Mouse (Mus musculus) spleen, postnatal 36 days (tissue): ENCODE data around the gene Hnrnpa3.

ENCODE experiments used
- DNase-seq, 2 experiments: peaks; one replicate each; pipeline ENCODE4 v3.0.0; 2022; ENCODE audit warnings: low spot score in 2 of 2, mixed read lengths in 1 of 2

Gene Hnrnpa3

GRCm38 (mm10) chr2:75703375-75704181 lies 44.5 kb downstream of the Hnrnpa3 start:
- peak; percentile 84 to 85 for DNase-seq

GRCm38 (mm10) chr2:75704234-75705161 lies 45.4 kb downstream of the Hnrnpa3 start, which contains the start of gene Nfe2l2:
Gene Nfe2l2, minus strand, starts transcription at chr2:75704641.
- peak; percentile 100 for DNase-seq

DNA sequence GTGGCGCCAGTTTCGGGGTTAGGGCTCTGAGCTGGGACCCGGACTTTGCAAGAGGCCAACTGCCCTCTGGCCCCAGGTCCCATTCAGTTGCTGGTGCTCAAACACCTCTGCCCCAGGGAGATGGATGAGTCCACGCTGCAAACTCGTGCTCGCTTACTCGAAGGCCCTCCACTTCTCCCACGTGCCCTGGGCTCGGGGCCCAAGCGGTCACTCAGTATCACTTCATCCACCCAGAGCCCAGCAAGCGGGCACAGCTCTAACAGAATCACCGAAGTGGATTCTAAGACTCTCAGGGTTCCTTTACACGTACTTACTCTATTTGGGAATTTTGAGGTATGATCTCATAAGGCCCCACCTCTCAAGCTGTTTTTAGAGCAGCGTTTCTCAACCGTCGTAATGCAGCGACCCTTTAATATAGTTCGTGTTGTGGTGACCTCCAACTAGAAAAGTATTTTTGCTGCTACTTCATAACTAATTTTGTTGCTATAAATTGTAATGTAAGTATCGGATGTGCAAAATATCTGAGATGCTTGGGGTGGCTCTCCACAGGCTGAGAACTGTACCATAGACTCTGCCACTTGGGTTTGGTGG lies 46.2 kb downstream of the Hnrnpa3 start:
- DNase-seq, result no peak

DNA sequence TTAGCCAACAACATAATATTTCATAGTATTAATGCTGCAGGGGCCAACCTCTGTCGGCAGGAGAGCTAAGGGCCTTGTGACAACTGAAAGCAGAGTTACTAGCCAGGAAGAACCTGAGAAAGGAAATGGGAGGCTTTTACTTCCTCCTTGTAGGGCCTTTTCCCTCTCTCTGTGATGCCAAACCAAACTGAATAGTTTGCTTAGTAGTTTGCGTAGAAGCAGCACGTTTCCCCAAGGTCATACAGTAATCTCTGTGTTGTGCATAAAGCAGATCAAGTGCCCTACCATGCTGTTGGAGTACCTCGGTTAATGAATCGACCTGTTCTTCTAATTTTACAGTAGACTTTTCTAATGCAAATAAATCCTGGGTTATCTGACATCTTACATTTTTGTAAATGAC lies 47.4 kb downstream of the Hnrnpa3 start:
- DNase-seq, result no peak

- DNase-seq, result peak in 1 of 2 experiments; percentile 27
These were observed 48.4 kb downstream of the Hnrnpa3 start for GRCm38 (mm10) chr2:75707420-75707819.

DNA sequence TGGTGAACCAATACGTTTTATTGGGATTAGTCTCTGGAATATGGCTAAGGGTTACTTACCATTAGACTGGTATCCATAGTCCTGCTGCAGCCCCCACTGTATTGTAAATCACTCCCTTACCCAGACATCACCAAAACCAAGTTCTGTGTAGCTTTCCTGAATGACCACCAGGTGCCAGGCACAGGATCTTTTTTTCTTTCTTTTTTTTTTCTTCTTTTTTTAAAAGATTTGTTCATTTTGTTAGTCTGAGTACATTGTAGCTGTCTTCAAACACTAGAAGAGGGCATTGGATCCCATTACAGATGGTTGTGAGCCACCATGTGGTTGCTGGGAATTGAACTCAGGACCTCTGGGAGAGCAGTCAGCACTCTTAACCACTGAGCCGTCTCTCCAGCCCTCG lies 54.0 kb downstream of the Hnrnpa3 start:
- DNase-seq, result no peak

DNA sequence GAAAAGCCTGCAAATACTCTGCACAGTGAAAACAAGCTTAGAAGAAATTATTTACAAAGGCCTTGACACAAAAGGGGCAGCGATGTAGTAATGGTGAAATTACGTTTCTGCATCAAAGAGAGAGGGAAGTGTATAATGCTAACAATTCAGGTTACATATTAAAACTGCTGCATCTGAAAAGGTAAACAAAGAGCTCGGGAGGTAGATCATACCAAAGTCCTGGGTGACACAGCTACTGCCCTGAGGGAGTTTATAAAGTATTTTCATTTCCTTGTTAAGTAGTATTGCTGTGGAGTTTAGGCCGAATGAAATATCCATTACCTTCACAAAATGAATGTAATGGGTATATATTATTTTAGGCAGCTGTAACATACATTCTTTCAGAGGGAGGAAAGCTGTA lies 55.7 kb downstream of the Hnrnpa3 start:
- no peak for DNase-seq

- DNase-seq, result no peak
These were observed 57.3 kb downstream of the Hnrnpa3 start for GRCm38 (mm10) chr2:75716046-75717016.
